8 mouse cellular contexts compared by ENCODE assay signal in genomic region chrX:133686533-133687311, GRCm38 (mm10). TPM values are rescaled to one million over a fixed set of nuclear protein-coding genes. Genes with fewer than 3 reads are reported as not detected.
A peak's percentile ranks its signal among the peaks of the same experiment; 100 is the strongest.
DNase-seq lines count a peak whose midpoint lies in the region; ATAC-seq lines count a peak whose summit lies in the region.

No protein-coding gene starts in this region.

- H3K27ac ChIP-seq in kidney, embryonic 14.5 days (ENCODE audit: low read depth, low read length), result no peak overlapping the region
- peak overlapping the region; percentile 80; the same call in 1 of the 2 replicates for H3K27ac ChIP-seq in hindbrain, embryonic 10.5 days
- H3K27ac ChIP-seq in midbrain, embryonic 14.5 days (replicated peaks; ENCODE audit: low read depth, low read length), result no peak overlapping the region; the same call in 1 of the 2 replicates

- ATAC-seq in kidney, embryonic 14.5 days (ENCODE audit: low FRiP score, low TSS enrichment), result peak; percentile 25; the same call in 1 of the 2 replicates
- no peak for ATAC-seq in midbrain, embryonic 14.5 days (ENCODE audit: low FRiP score, low TSS enrichment)
- no peak for ATAC-seq in CD4-positive, CD25-positive, alpha-beta regulatory T cell, adult 4 months
- no peak for ATAC-seq in erythroid progenitor cell, adult 5-6 weeks (replicated peaks; ENCODE audit: low FRiP score, poor library complexity, severe bottlenecking)

- H3K4me1 ChIP-seq in kidney, embryonic 14.5 days (ENCODE audit: control insufficient read depth, insufficient read depth, low read length), result no peaks in the 10 kb centered on the region
- H3K4me1 ChIP-seq in hindbrain, embryonic 10.5 days (replicated peaks), result 0 out of 2 replicates have a peak, but pooled peaks cover 15% of the 10 kb centered on the region
- no peaks in the 10 kb centered on the region for H3K4me1 ChIP-seq in midbrain, embryonic 14.5 days (ENCODE audit: control insufficient read depth, insufficient read depth, low read length)

- no peak for DNase-seq in kidney, adult 11 months
- DNase-seq in embryo, embryonic 10 days (ENCODE audit: low spot score), result peak; percentile 16
- DNase-seq in hindbrain, embryonic 10.5 days (ENCODE audit: low spot score), result peak; percentile 24
- peak; percentile 47 for DNase-seq in midbrain, embryonic 14.5 days
- no peak for DNase-seq in natural killer cell, adult 2 months (ENCODE audit: low spot score in 2 of 2)

- no peaks in the 10 kb centered on the region for H3K36me3 ChIP-seq in kidney, embryonic 14.5 days (ENCODE audit: control insufficient read depth, insufficient read depth, low read length)
- no peaks in the 10 kb centered on the region for H3K36me3 ChIP-seq in hindbrain, embryonic 10.5 days
- H3K36me3 ChIP-seq in midbrain, embryonic 14.5 days (ENCODE audit: control insufficient read depth, insufficient read depth, low read length), result no peaks in the 10 kb centered on the region

- H3K27me3 ChIP-seq in kidney, embryonic 14.5 days (ENCODE audit: control insufficient read depth, insufficient read depth, low read length), result peaks cover 3% of the 10 kb centered on the region; the same call in 1 of the 2 replicates
- H3K27me3 ChIP-seq in hindbrain, embryonic 10.5 days (ENCODE audit: insufficient read depth, poor library complexity, severe bottlenecking), result peaks cover 70% of the 10 kb centered on the region
- no peaks in the 10 kb centered on the region for H3K27me3 ChIP-seq in midbrain, embryonic 14.5 days (ENCODE audit: control insufficient read depth, insufficient read depth, low read length)

- 31% methylated on average over 54 of the region's 55 CpGs for WGBS in kidney, embryonic 14.5 days
- WGBS in hindbrain, embryonic 10.5 days, result 21% methylated on average over 55 of the region's 55 CpGs
- 23% methylated on average over 55 of the region's 55 CpGs for WGBS in midbrain, embryonic 14.5 days

- H3K9me3 ChIP-seq in kidney, embryonic 14.5 days (ENCODE audit: control insufficient read depth, low read length), result no peaks in the 10 kb centered on the region
- peaks cover 8% of the 10 kb centered on the region for H3K9me3 ChIP-seq in hindbrain, embryonic 10.5 days
- H3K9me3 ChIP-seq in midbrain, embryonic 14.5 days (ENCODE audit: control insufficient read depth, low read length), result no peaks in the 10 kb centered on the region

- peak overlapping the region; percentile 48 for H3K9ac ChIP-seq in kidney, embryonic 14.5 days (ENCODE audit: low read depth, low read length)
- H3K9ac ChIP-seq in midbrain, embryonic 14.5 days (replicated peaks; ENCODE audit: low read length), result peak overlapping the region; percentile 53

- peak overlapping the region; percentile 50 for H3K4me3 ChIP-seq in kidney, embryonic 14.5 days (ENCODE audit: low read length)
- peak overlapping the region; percentile 63 for H3K4me3 ChIP-seq in hindbrain, embryonic 10.5 days
- peak overlapping the region; percentile 54 for H3K4me3 ChIP-seq in midbrain, embryonic 14.5 days (replicated peaks; ENCODE audit: low read depth, low read length)

- peak overlapping the region; percentile 70 for H3K4me2 ChIP-seq in kidney, embryonic 14.5 days (replicated peaks; ENCODE audit: low read depth, low read length)
- H3K4me2 ChIP-seq in midbrain, embryonic 14.5 days (ENCODE audit: low read length), result peak overlapping the region; percentile 65

RNA-seq across cellular contexts. Expression of gene Pcdh19, which starts 2.1 kb away (rescaled TPM):
- polyA plus RNA-seq in kidney, embryonic 14.5 days (2014; fragmentation: Nextera tagmentation; extraction: Ambion mirVana), result 6.3 and 8.6 TPM in 2 replicates
- 2.8 and 3.1 TPM in 2 replicates for polyA plus RNA-seq in hindbrain, embryonic 10.5 days (2016; fragmentation: Nextera tagmentation; extraction: Ambion mirVana)
- polyA plus RNA-seq in midbrain, embryonic 14.5 days (2014; fragmentation: Nextera tagmentation; extraction: Ambion mirVana), result 24.4 and 33.1 TPM in 2 replicates
- polyA plus RNA-seq in CD4-positive, CD25-positive, alpha-beta regulatory T cell, adult 4 months (2017; shearing (Covaris generic)), result not detected
- total RNA-seq in erythroid progenitor cell, adult 5-6 weeks (2015; ENCODE audit: low replicate concordance), result not detected in 2 replicates
- total RNA-seq in erythroid progenitor cell, adult 5-6 weeks (2017; ENCODE audit: low replicate concordance), result not detected in 2 replicates

Comparison
In these comparisons a context has a peak if more than half of its experiments do, and no peak if none do; other contexts are left out.
1. DNase-seq: peak in embryo, embryonic 10 days (single experiment), hindbrain, embryonic 10.5 days (single experiment) and midbrain, embryonic 14.5 days (single experiment); none in kidney, adult 11 months (single experiment) and natural killer cell, adult 2 months (0 of 2).
2. Peak in every context shown above with its lines, with median percentiles within 50 percentile points of each other: H3K4me3 ChIP-seq.